Mouse (Mus musculus) hindbrain, embryonic 10.5 days (tissue): ENCODE results near the gene Ibsp. TPM values are rescaled to one million over a fixed set of nuclear protein-coding genes. Genes with fewer than 3 reads are reported as not detected.

Source experiments
- DNase-seq: peaks from one replicate; pipeline ENCODE4 v3.0.0-alpha.2; 2017; ENCODE audit warnings: low spot score
- H3K27ac ChIP-seq: fragments of 300-500 bp; sonication (generic); 2 replicates; pipeline ENCODE4 v1.5.1; 2016; ENCODE audit warnings: mild to moderate bottlenecking, moderate library complexity
- H3K27me3 ChIP-seq: fragments of 300-500 bp; sonication (generic); 2 replicates; pipeline ENCODE4 v1.6.1; 2016; ENCODE audit warnings: mild to moderate bottlenecking; ENCODE audit not compliant: poor library complexity, insufficient read depth, severe bottlenecking
- H3K36me3 ChIP-seq: fragments of 300-500 bp; sonication (generic); 2 replicates; pipeline ENCODE4 v1.6.1; 2016; ENCODE audit warnings: mild to moderate bottlenecking, moderate library complexity
- H3K4me1 ChIP-seq: fragments of 300-500 bp; sonication (generic); replicated peaks from 2 replicates; pipeline ENCODE4 v1.6.1; 2016; ENCODE audit warnings: mild to moderate bottlenecking
- H3K4me3 ChIP-seq: fragments of 300-500 bp; sonication (generic); 2 replicates; pipeline ENCODE4 v1.5.1; 2016; ENCODE audit warnings: mild to moderate bottlenecking, moderate library complexity
- H3K9me3 ChIP-seq: fragments of 300-500 bp; sonication (generic); 2 replicates; pipeline ENCODE4 v1.6.1; 2016; ENCODE audit warnings: mild to moderate bottlenecking, moderate library complexity
- WGBS: fragments of 180-500 bp; shearing (Covaris S2); methylation state at CpG from one replicate; pipeline ENCODE4 v1.1.7; 2016; 5-methylcytosine and 5-hydroxymethylcytosine counted together
- polyA plus RNA-seq: library from polyadenylated mRNA; unstranded; fragments of >200 nt; fragmentation: Nextera tagmentation; extraction: Ambion mirVana; gene quantifications from 2 replicates; pipeline ENCODE4 v1.2.1, GENCODE M21; 2016

The Ibsp gene
- polyA plus RNA-seq, 1 experiment from 2014 or later, result 0.12 TPM

- Histone ChIP-seq H3K4me1 (0 out of 2 replicates have a peak, but pooled peaks cover 2% of the 10 kb centered on the region), H3K27ac (no peak overlapping the region), H3K9me3 (peaks cover 3% of the 10 kb centered on the region; the same call in 1 of the 2 replicates), H3K36me3 (no peaks in the 10 kb centered on the region), H3K4me3 (no peak overlapping the region), H3K27me3 (0 out of 2 replicates have a peak, but pooled peaks cover 7% of the 10 kb centered on the region)
- WGBS, result 77% methylated on average over 5 of the region's 5 CpGs
- DNase-seq, result no peak
These were observed 31.1 kb downstream of the Ibsp start for GRCm38 (mm10) chr5:104330088-104330487.

- Histone ChIP-seq H3K9me3 (peaks cover 3% of the 10 kb centered on the region; the same call in 1 of the 2 replicates), H3K4me1 (0 out of 2 replicates have a peak, but pooled peaks cover 2% of the 10 kb centered on the region), H3K36me3 (no peaks in the 10 kb centered on the region), H3K27ac (no peak overlapping the region), H3K4me3 (no peak overlapping the region), H3K27me3 (0 out of 2 replicates have a peak, but pooled peaks cover 7% of the 10 kb centered on the region)
- WGBS, result 79% methylated on average over 3 of the region's 3 CpGs
- no peak for DNase-seq
These were observed 33.3 kb downstream of the Ibsp start for GRCm38 (mm10) chr5:104332296-104332695.

GRCm38 (mm10) chr5:104333231-104333640 is 34.3 kb downstream of the Ibsp start:
- 50% methylated on average over 7 of the region's 7 CpGs for WGBS
- peak; percentile 49 for DNase-seq
- Histone ChIP-seq H3K4me3 (no peak overlapping the region), H3K27ac (no peak overlapping the region), H3K4me1 (0 out of 2 replicates have a peak, but pooled peaks cover 2% of the 10 kb centered on the region), H3K9me3 (peaks cover 3% of the 10 kb centered on the region; the same call in 1 of the 2 replicates), H3K27me3 (0 out of 2 replicates have a peak, but pooled peaks cover 7% of the 10 kb centered on the region), H3K36me3 (no peaks in the 10 kb centered on the region)

- no peaks in the 10 kb centered on the region for H3K36me3 ChIP-seq
- no peak overlapping the region for H3K4me3 ChIP-seq
- peaks cover 3% of the 10 kb centered on the region; the same call in 1 of the 2 replicates for H3K9me3 ChIP-seq
- 0 out of 2 replicates have a peak, but pooled peaks cover 7% of the 10 kb centered on the region for H3K27me3 ChIP-seq
- 82% methylated on average over 6 of the region's 6 CpGs for WGBS
- DNase-seq, result no peak
- H3K4me1 ChIP-seq, result 0 out of 2 replicates have a peak, but pooled peaks cover 2% of the 10 kb centered on the region
- no peak overlapping the region for H3K27ac ChIP-seq
These were observed 34.7 kb downstream of the Ibsp start for GRCm38 (mm10) chr5:104333643-104334042.

GRCm38 (mm10) chr5:104334516-104334915 is 35.5 kb downstream of the Ibsp start:
- 87% methylated on average over 14 of the region's 14 CpGs for WGBS
- 0 out of 2 replicates have a peak, but pooled peaks cover 2% of the 10 kb centered on the region for H3K4me1 ChIP-seq
- no peak for DNase-seq
- no peak overlapping the region for H3K27ac ChIP-seq
- peaks cover 13% of the 10 kb centered on the region; the same call in 1 of the 2 replicates for H3K27me3 ChIP-seq
- H3K9me3 ChIP-seq, result peaks cover 3% of the 10 kb centered on the region; the same call in 1 of the 2 replicates
- H3K36me3 ChIP-seq, result no peaks in the 10 kb centered on the region
- no peak overlapping the region for H3K4me3 ChIP-seq

- Histone ChIP-seq H3K36me3 (no peaks in the 10 kb centered on the region), H3K27me3 (peaks cover 12% of the 10 kb centered on the region; the same call in 1 of the 2 replicates), H3K4me1 (no peaks in the 10 kb centered on the region), H3K4me3 (no peak overlapping the region), H3K9me3 (peaks cover 1% of the 10 kb centered on the region; the same call in 1 of the 2 replicates), H3K27ac (no peak overlapping the region)
- no peak for DNase-seq
- WGBS, result 91% methylated on average over 5 of the region's 5 CpGs
These were observed 37.0 kb downstream of the Ibsp start for GRCm38 (mm10) chr5:104335962-104336361.

GRCm38 (mm10) chr5:104337491-104337890 is 38.5 kb downstream of the Ibsp start:
- H3K27me3 ChIP-seq, result peaks cover 6% of the 10 kb centered on the region; the same call in 1 of the 2 replicates
- 78% methylated on average over 4 of the region's 4 CpGs for WGBS
- DNase-seq, result no peak

GRCm38 (mm10) chr5:104339009-104339408 is 40.0 kb downstream of the Ibsp start:
- Histone ChIP-seq H3K27ac (no peak overlapping the region), H3K4me1 (no peaks in the 10 kb centered on the region), H3K9me3 (no peaks in the 10 kb centered on the region), H3K27me3 (peaks cover 6% of the 10 kb centered on the region; the same call in 1 of the 2 replicates), H3K36me3 (no peaks in the 10 kb centered on the region), H3K4me3 (no peak overlapping the region)
- WGBS, result 90% methylated on average over 5 of the region's 5 CpGs
- DNase-seq, result no peak

More at GRCm38 (mm10) chr5:104337491-104337890, 38.5 kb downstream of the Ibsp start:
- Histone ChIP-seq H3K36me3 (no peaks in the 10 kb centered on the region), H3K27ac (no peak overlapping the region), H3K4me1 (no peaks in the 10 kb centered on the region), H3K9me3 (no peaks in the 10 kb centered on the region), H3K4me3 (no peak overlapping the region)

GRCm38 (mm10) chr5:104339706-104340512 is 40.9 kb downstream of the Ibsp start:
- H3K4me3 ChIP-seq, result no peak overlapping the region

GRCm38 (mm10) chr5:104340513-104340829 is 41.5 kb downstream of the Ibsp start:
- Histone ChIP-seq H3K4me1 (no peaks in the 10 kb centered on the region), H3K9me3 (no peaks in the 10 kb centered on the region), H3K4me3 (no peak overlapping the region), H3K27ac (no peak overlapping the region), H3K27me3 (peaks cover 6% of the 10 kb centered on the region; the same call in 1 of the 2 replicates), H3K36me3 (no peaks in the 10 kb centered on the region)
- no peak for DNase-seq
- WGBS, result 87% methylated on average over 4 of the region's 4 CpGs

More at GRCm38 (mm10) chr5:104339706-104340512, 40.9 kb downstream of the Ibsp start:
- Histone ChIP-seq H3K27me3 (peaks cover 6% of the 10 kb centered on the region; the same call in 1 of the 2 replicates), H3K9me3 (no peaks in the 10 kb centered on the region), H3K27ac (no peak overlapping the region), H3K4me1 (no peaks in the 10 kb centered on the region), H3K36me3 (no peaks in the 10 kb centered on the region)
- peak; percentile 48 for DNase-seq
- 25% methylated on average over 14 of the region's 14 CpGs for WGBS

GRCm38 (mm10) chr5:104342881-104343280 is 43.9 kb downstream of the Ibsp start:
- H3K27ac ChIP-seq, result no peak overlapping the region
- peaks cover 6% of the 10 kb centered on the region; the same call in 1 of the 2 replicates for H3K27me3 ChIP-seq
- H3K4me1 ChIP-seq, result no peaks in the 10 kb centered on the region
- no peak for DNase-seq
- no peak overlapping the region for H3K4me3 ChIP-seq
- H3K36me3 ChIP-seq, result no peaks in the 10 kb centered on the region
- WGBS, result 48% methylated on average over 6 of the region's 6 CpGs
- H3K9me3 ChIP-seq, result no peaks in the 10 kb centered on the region

GRCm38 (mm10) chr5:104344526-104345240 is 45.7 kb downstream of the Ibsp start:
- WGBS, result 75% methylated on average over 9 of the region's 9 CpGs
- no peak for DNase-seq
- H3K4me1 ChIP-seq, result no peaks in the 10 kb centered on the region

More at GRCm38 (mm10) chr5:104344526-104345240, 45.7 kb downstream of the Ibsp start:
- H3K27me3 ChIP-seq, result no peaks in the 10 kb centered on the region
- H3K9me3 ChIP-seq, result no peaks in the 10 kb centered on the region
- H3K4me3 ChIP-seq, result no peak overlapping the region
- no peak overlapping the region for H3K27ac ChIP-seq
- H3K36me3 ChIP-seq, result no peaks in the 10 kb centered on the region
